ENCODE assay signal across 8 mouse cellular contexts in genomic region chr14:105328397-105329302, GRCm38 (mm10).
DNase-seq lines count a peak whose midpoint lies in the region; ATAC-seq and TF ChIP-seq lines count a peak whose summit lies in the region.

No protein-coding gene starts in this region.

- H3K27me3 ChIP-seq in Patski = peaks cover 5% of the 10 kb centered on the region
- H3K27me3 ChIP-seq in liver, postnatal 0 days (ENCODE audit: insufficient read depth, low read length) = no peaks in the 10 kb centered on the region
- no peaks in the 10 kb centered on the region for H3K27me3 ChIP-seq in neural tube, embryonic 14.5 days (ENCODE audit: control insufficient read depth, insufficient read depth, low read length)

- H3K36me3 ChIP-seq in liver, postnatal 0 days (replicated peaks; ENCODE audit: insufficient read depth, low read length) = no peaks in the 10 kb centered on the region
- no peaks in the 10 kb centered on the region for H3K36me3 ChIP-seq in neural tube, embryonic 14.5 days (ENCODE audit: control insufficient read depth, insufficient read depth, low read length)

- H3K9me3 ChIP-seq in liver, postnatal 0 days (ENCODE audit: low read length) = no peaks in the 10 kb centered on the region; the same call in 1 of the 2 replicates
- H3K9me3 ChIP-seq in neural tube, embryonic 14.5 days (ENCODE audit: control insufficient read depth, low read length) = no peaks in the 10 kb centered on the region

- in situ Hi-C loops in Patski (cut with MboI; ENCODE audit: low pct_unique_long_range_greater_than_20kb) = no loop called here

- ATAC-seq in Patski = peak; percentile 54
- ATAC-seq in hematopoietic stem cell, adult 5-6 weeks (replicated peaks in 1 of 2; ENCODE audit: insufficient read depth in 1 of 2, low FRiP score in 2 of 2, low TSS enrichment in 1 of 2, low read depth in 1 of 2, poor library complexity in 2 of 2, severe bottlenecking in 2 of 2) = peak; percentile 83 to 88
- ATAC-seq in liver, postnatal 0 days = peak; percentile 66
- peak; percentile 85 for ATAC-seq in neural tube, embryonic 14.5 days (ENCODE audit: low read depth)

- TF ChIP-seq CTCF in Patski (IDR thresholded peaks at IDR 0.05) = no peak
- TF ChIP-seq CTCF in layer of hippocampus, adult 2 months (conservative IDR thresholded peaks at IDR 0.05) = no peak
- no peak for TF ChIP-seq CTCF in liver, postnatal 0 days (IDR thresholded peaks at IDR 0.05; ENCODE audit: low read depth)

- H3K4me3 ChIP-seq in layer of hippocampus, adult 2 months = peak overlapping the region; percentile 59
- H3K4me3 ChIP-seq in liver, postnatal 0 days (ENCODE audit: low read depth, low read length) = peak overlapping the region; percentile 26
- peak overlapping the region; percentile 6; the same call in 1 of the 2 replicates for H3K4me3 ChIP-seq in neural tube, embryonic 14.5 days (ENCODE audit: low read depth, low read length)

- POLR2A ChIA-PET in Patski (lab: Charles Lee) = no interaction called here

- H3K27ac ChIP-seq in layer of hippocampus, adult 2 months = peak overlapping the region; percentile 94
- H3K27ac ChIP-seq in liver, postnatal 0 days (ENCODE audit: low read depth) = peak overlapping the region; percentile 53; the same call in 1 of the 2 replicates
- peak overlapping the region; percentile 11 for H3K27ac ChIP-seq in neural tube, embryonic 14.5 days (ENCODE audit: low read depth, low read length)

- TF ChIP-seq EP300 in liver, postnatal 0 days (IDR thresholded peaks at IDR 0.05; ENCODE audit: low read depth) = no peak

- WGBS in liver, postnatal 0 days (ENCODE audit: insufficient replicate concordance) = 19% methylated on average over 13 of the region's 13 CpGs
- 13% methylated on average over 13 of the region's 13 CpGs for WGBS in neural tube, embryonic 14.5 days

- H3K4me1 ChIP-seq in liver, postnatal 0 days (ENCODE audit: insufficient read depth) = peaks cover 4% of the 10 kb centered on the region; the same call in 1 of the 2 replicates
- 0 out of 2 replicates have a peak, but pooled peaks cover 4% of the 10 kb centered on the region for H3K4me1 ChIP-seq in neural tube, embryonic 14.5 days (ENCODE audit: control insufficient read depth, insufficient read depth, low read length)

- H3K4me2 ChIP-seq in liver, postnatal 0 days (ENCODE audit: low read depth, low read length) = peak overlapping the region; percentile 61
- H3K4me2 ChIP-seq in neural tube, embryonic 14.5 days (ENCODE audit: low read depth, low read length) = peak overlapping the region; percentile 38

- CTCF ChIA-PET in Patski (lab: Charles Lee) = interaction anchor here (0.7 to 0.8 kb wide), 2 partner anchors 19 to 31 kb away, joined by 3 read pairs; no protein-coding TSS in a partner anchor

- H3K9ac ChIP-seq in liver, postnatal 0 days (replicated peaks) = peak overlapping the region; percentile 5; the same call in 1 of the 2 replicates
- 0 out of 2 replicates have a peak overlapping the region, but pooled peaks have one; percentile 2 for H3K9ac ChIP-seq in neural tube, embryonic 14.5 days (replicated peaks; ENCODE audit: low read depth, low read length)

- no peak for DNase-seq in Patski (ENCODE audit: low read depth, low spot score)
- peak; percentile 80 to 84 for DNase-seq in cerebellum, postnatal 10 days
- DNase-seq in frontal cortex, postnatal 10 days (ENCODE audit: low spot score in 2 of 2) = peak; percentile 57 to 59
- peak; percentile 68 to 88 for DNase-seq in layer of hippocampus, adult 2 months (ENCODE audit: low spot score in 2 of 2)
- DNase-seq in liver, postnatal 0 days = peak; percentile 38
- peak; percentile 77 for DNase-seq in urinary bladder, postnatal 14 days (ENCODE audit: low spot score)

Comparison
In these comparisons a context has a peak if more than half of its experiments do, and no peak if none do; other contexts are left out.
1. H3K27ac ChIP-seq: peak in every context shown above with its lines; median percentile 94 in layer of hippocampus, adult 2 months; 53 in liver, postnatal 0 days; 11 in neural tube, embryonic 14.5 days.
2. H3K4me3 ChIP-seq: peak in every context shown above with its lines; median percentile 59 in layer of hippocampus, adult 2 months; 26 in liver, postnatal 0 days; 6 in neural tube, embryonic 14.5 days.